Mouse (Mus musculus) G1E (cell line): Measurements from ENCODE around the gene Sycn. TPM values are rescaled to one million over a fixed set of nuclear protein-coding genes. Genes with fewer than 3 reads are reported as not detected.

ENCODE experiments used
- ATAC-seq: 2 replicates; pipeline ENCODE4 v1.8.0; 2016; ENCODE audit warnings: mild to moderate bottlenecking; ENCODE audit not compliant: insufficient number of reproducible peaks, poor library complexity, low FRiP score, severe bottlenecking; ENCODE audit errors: extremely low read depth
- DNase-seq: peaks from one replicate; pipeline ENCODE4 v3.0.0; 2012; ENCODE audit warnings: low spot score
- H3K27me3 ChIP-seq: 2 replicates; pipeline ENCODE4 v1.6.1; 2012; ENCODE audit warnings: mild to moderate bottlenecking, low read length, inconsistent platforms; ENCODE audit not compliant: insufficient read depth
- H3K36me3 ChIP-seq: replicated peaks from 2 replicates; pipeline ENCODE3; 2012; ENCODE audit warnings: mild to moderate bottlenecking, inconsistent platforms
- H3K4me1 ChIP-seq: 2 replicates; pipeline ENCODE4 v1.6.1; 2012; ENCODE audit warnings: low read depth, low read length, inconsistent platforms, mixed read lengths; ENCODE audit not compliant: insufficient read depth
- H3K4me3 ChIP-seq: 2 replicates; pipeline ENCODE4 v1.5.1; 2012; ENCODE audit warnings: low read depth, mild to moderate bottlenecking, inconsistent platforms, low read length, moderate library complexity, mixed read lengths
- H3K9me3 ChIP-seq: replicated peaks from 2 replicates; pipeline ENCODE4 v1.6.1; 2012; ENCODE audit warnings: inconsistent platforms
- CTCF ChIP-seq: IDR thresholded peaks from 2 replicates; pipeline ENCODE4 v1.5.1; 2012; ENCODE audit warnings: low read depth, low read length, inconsistent platforms, mixed read lengths
- GATA1 ChIP-seq: IDR thresholded peaks from 2 replicates; pipeline ENCODE4 v1.6.1; 2012; ENCODE audit warnings: borderline replicate concordance, low read length, inconsistent platforms, mixed read lengths
- GATA2 ChIP-seq: IDR thresholded peaks from 2 replicates; pipeline ENCODE4 v1.6.1; 2012; ENCODE audit warnings: low read depth, low read length, inconsistent platforms, borderline replicate concordance
- POLR2AphosphoS5 ChIP-seq: IDR thresholded peaks from 2 replicates; pipeline ENCODE4 v1.6.1; 2012; ENCODE audit warnings: low read depth, low read length, inconsistent platforms; ENCODE audit not compliant: insufficient replicate concordance
- TAL1 ChIP-seq: conservative IDR thresholded peaks from 2 replicates; pipeline ENCODE4 v1.6.1; 2012; ENCODE audit warnings: low read depth, low read length, inconsistent platforms, mixed read lengths
- polyA plus RNA-seq: library from polyadenylated mRNA; stranded (reverse); fragments of >175 nt; gene quantifications from 2 replicates; pipeline ENCODE4 v1.2.3, GENCODE M21; 2012
- total RNA-seq, 2 experiments: library from RNA; stranded (forward) in 1 of 2; stranded (reverse) in 1 of 2; fragments of 200-1000 nt in 1 of 2; fragments of >200 nt in 1 of 2; fragmentation: Nextera tagmentation in 1 of 2; gene quantifications; 2 replicates each; pipeline ENCODE4 v1.2.3; 2014 to 2017

Sycn gene
- total and polyA plus RNA-seq, 3 experiments, result not detected

GRCm38 (mm10) chr7:28562951-28563350 is 22.3 kb downstream of the Sycn start:
- ATAC-seq (no peak), DNase-seq (no peak)
- H3K4me1 ChIP-seq, result peaks cover 34% of the 10 kb centered on the region
- peaks cover 97% of the 10 kb centered on the region for H3K36me3 ChIP-seq
- TF ChIP-seq TAL1 (no peak), GATA1 (no peak), GATA2 (no peak), CTCF (no peak), POLR2AphosphoS5 (no peak)
- no peaks in the 10 kb centered on the region for H3K9me3 ChIP-seq
- H3K27me3 ChIP-seq, result no peaks in the 10 kb centered on the region
- no peak overlapping the region for H3K4me3 ChIP-seq

GRCm38 (mm10) chr7:28565407-28565806 is 24.7 kb downstream of the Sycn start:
- H3K36me3 ChIP-seq, result peaks cover 99% of the 10 kb centered on the region

GRCm38 (mm10) chr7:28567539-28567938 is 26.9 kb downstream of the Sycn start:
- Histone ChIP-seq H3K4me1 (peaks cover 46% of the 10 kb centered on the region), H3K27me3 (no peaks in the 10 kb centered on the region), H3K4me3 (no peak overlapping the region), H3K36me3 (peaks cover 97% of the 10 kb centered on the region), H3K9me3 (no peaks in the 10 kb centered on the region)
- ATAC-seq (no peak), DNase-seq (no peak)
- TF ChIP-seq CTCF, result no peak
- TF ChIP-seq GATA1, result no peak
- no peak for TF ChIP-seq TAL1
- TF ChIP-seq POLR2AphosphoS5, result no peak
- TF ChIP-seq GATA2, result no peak

More at GRCm38 (mm10) chr7:28565407-28565806, 24.7 kb downstream of the Sycn start:
- DNase-seq, result no peak
- TF ChIP-seq CTCF (no peak), TAL1 (no peak), POLR2AphosphoS5 (no peak), GATA1 (no peak), GATA2 (no peak)
- Histone ChIP-seq H3K27me3 (no peaks in the 10 kb centered on the region), H3K9me3 (no peaks in the 10 kb centered on the region), H3K4me3 (no peak overlapping the region), H3K4me1 (peaks cover 34% of the 10 kb centered on the region)
- no peak for ATAC-seq

DNA sequence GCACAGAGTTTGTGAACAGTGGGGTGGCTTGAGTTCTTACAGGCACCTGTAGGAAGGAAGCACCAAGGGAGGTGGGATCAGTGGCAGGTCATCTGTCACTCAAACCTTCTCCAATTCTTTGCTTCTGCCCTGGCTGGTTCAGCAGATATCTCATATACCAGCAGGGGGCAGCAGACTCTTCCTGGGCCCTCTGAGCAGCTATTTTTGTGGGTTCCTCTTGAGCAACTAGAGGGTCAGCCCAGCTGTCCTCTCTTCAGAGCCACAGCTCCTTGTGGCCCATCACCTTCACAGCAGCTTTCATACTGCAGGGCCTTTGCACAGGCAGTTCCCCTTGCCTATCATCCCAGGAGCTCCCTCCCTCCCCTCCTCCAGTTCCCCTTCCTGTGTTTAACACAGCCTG is 27.6 kb downstream of the Sycn start:
- no peak for ATAC-seq
- no peak overlapping the region for H3K4me3 ChIP-seq
- H3K27me3 ChIP-seq, result no peaks in the 10 kb centered on the region
- H3K9me3 ChIP-seq, result no peaks in the 10 kb centered on the region
- TF ChIP-seq POLR2AphosphoS5, result no peak
- TF ChIP-seq CTCF, result peak; percentile 69
- H3K36me3 ChIP-seq, result peaks cover 97% of the 10 kb centered on the region
- peak; percentile 72 for DNase-seq
- peaks cover 48% of the 10 kb centered on the region for H3K4me1 ChIP-seq

GRCm38 (mm10) chr7:28570291-28570981 is 29.8 kb downstream of the Sycn start:
- H3K9me3 ChIP-seq, result no peaks in the 10 kb centered on the region
- peaks cover 70% of the 10 kb centered on the region for H3K4me1 ChIP-seq
- no peak for DNase-seq
- H3K27me3 ChIP-seq, result no peaks in the 10 kb centered on the region
- no peak for ATAC-seq
- no peak for TF ChIP-seq TAL1
- TF ChIP-seq GATA1, result no peak
- no peak for TF ChIP-seq CTCF
- TF ChIP-seq GATA2, result no peak
- TF ChIP-seq POLR2AphosphoS5, result no peak
- H3K36me3 ChIP-seq, result peaks cover 97% of the 10 kb centered on the region
- no peak overlapping the region for H3K4me3 ChIP-seq

GRCm38 (mm10) chr7:28570982-28571682 is 30.4 kb downstream of the Sycn start:
- TF ChIP-seq GATA2 (no peak), POLR2AphosphoS5 (no peak), GATA1 (no peak), CTCF (no peak), TAL1 (no peak)
- H3K4me1 ChIP-seq, result peaks cover 77% of the 10 kb centered on the region
- peaks cover 96% of the 10 kb centered on the region for H3K36me3 ChIP-seq

More at GRCm38 (mm10) chr7:28570982-28571682, 30.4 kb downstream of the Sycn start:
- no peaks in the 10 kb centered on the region for H3K27me3 ChIP-seq
- H3K4me3 ChIP-seq, result no peak overlapping the region
- DNase-seq (no peak), ATAC-seq (no peak)
- H3K9me3 ChIP-seq, result no peaks in the 10 kb centered on the region
